Mouse (Mus musculus) hindbrain, embryonic 12.5 days (tissue): ENCODE measurements at regions not wholly inside any gene's neighbourhood (a gene's known extent, or its start where the extent isn't known, plus 50 kb on each side); places are given as distances from the start of the nearest gene placed in this dataset.

ENCODE experiments used
- ATAC-seq: fragments of 200-750 bp; cut with Nextera tagmentation; 2 replicates; pipeline ENCODE4 v1.8.0; 2017; ENCODE audit warnings: moderate TSS enrichment; ENCODE audit not compliant: low FRiP score
- H3K27ac ChIP-seq: fragments of 300-500 bp; sonication (generic); 2 replicates; pipeline ENCODE4 v1.5.1; 2016; ENCODE audit warnings: mild to moderate bottlenecking
- H3K27me3 ChIP-seq: fragments of 300-500 bp; sonication (generic); 2 replicates; pipeline ENCODE4 v1.6.1; 2016; ENCODE audit warnings: mild to moderate bottlenecking
- H3K36me3 ChIP-seq: fragments of 300-500 bp; sonication (generic); 2 replicates; pipeline ENCODE4 v1.6.1; 2016; ENCODE audit warnings: mild to moderate bottlenecking
- H3K4me1 ChIP-seq: fragments of 300-500 bp; sonication (generic); 2 replicates; pipeline ENCODE4 v1.6.1; 2016
- H3K4me2 ChIP-seq: fragments of 300-500 bp; sonication (generic); replicated peaks from 2 replicates; pipeline ENCODE4 v1.6.1; 2016; ENCODE audit warnings: mild to moderate bottlenecking
- H3K4me3 ChIP-seq: fragments of 300-500 bp; sonication (generic); 2 replicates; pipeline ENCODE4 v1.5.1; 2016; ENCODE audit warnings: mild to moderate bottlenecking
- H3K9ac ChIP-seq: fragments of 300-500 bp; sonication (generic); 2 replicates; pipeline ENCODE4 v1.6.1; 2016; ENCODE audit warnings: mild to moderate bottlenecking, moderate library complexity
- H3K9me3 ChIP-seq: fragments of 300-500 bp; sonication (generic); replicated peaks from 2 replicates; pipeline ENCODE4 v1.6.1; 2016; ENCODE audit warnings: mild to moderate bottlenecking
- WGBS: fragments of 180-500 bp; shearing (Covaris S2); methylation state at CpG from one replicate; pipeline ENCODE4 v1.1.7; 2016; 5-methylcytosine and 5-hydroxymethylcytosine counted together

DNA sequence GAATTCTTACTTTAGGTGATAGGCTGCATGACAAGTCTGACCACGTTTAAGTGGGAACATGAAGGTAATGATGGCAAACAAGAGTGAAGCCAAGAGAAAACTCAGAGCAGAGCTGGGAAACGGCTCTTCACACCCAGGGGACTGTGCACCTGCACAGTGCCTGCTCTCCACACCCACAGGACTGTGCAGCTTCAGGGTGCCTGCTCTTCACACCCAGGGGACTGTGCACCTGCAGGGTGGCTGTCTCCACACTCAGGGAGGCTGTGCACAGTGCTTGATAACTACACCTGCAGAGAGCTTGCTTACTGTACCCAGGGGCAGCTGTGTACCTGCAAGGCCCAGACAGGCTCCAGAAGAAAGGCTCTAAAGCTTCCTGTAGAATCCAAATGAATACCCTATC, 133.5 kb upstream of the Irx6 start:
- Histone ChIP-seq H3K4me2 (no peak overlapping the region), H3K4me3 (no peak overlapping the region), H3K27me3 (peaks cover 2% of the 10 kb centered on the region), H3K27ac (no peak overlapping the region), H3K36me3 (no peaks in the 10 kb centered on the region), H3K9ac (no peak overlapping the region), H3K9me3 (0 out of 2 replicates have a peak, but pooled peaks cover 5% of the 10 kb centered on the region), H3K4me1 (peaks cover 7% of the 10 kb centered on the region; the same call in 1 of the 2 replicates)
- no peak for ATAC-seq
- 61% methylated on average over 2 of the region's 2 CpGs for WGBS

DNA sequence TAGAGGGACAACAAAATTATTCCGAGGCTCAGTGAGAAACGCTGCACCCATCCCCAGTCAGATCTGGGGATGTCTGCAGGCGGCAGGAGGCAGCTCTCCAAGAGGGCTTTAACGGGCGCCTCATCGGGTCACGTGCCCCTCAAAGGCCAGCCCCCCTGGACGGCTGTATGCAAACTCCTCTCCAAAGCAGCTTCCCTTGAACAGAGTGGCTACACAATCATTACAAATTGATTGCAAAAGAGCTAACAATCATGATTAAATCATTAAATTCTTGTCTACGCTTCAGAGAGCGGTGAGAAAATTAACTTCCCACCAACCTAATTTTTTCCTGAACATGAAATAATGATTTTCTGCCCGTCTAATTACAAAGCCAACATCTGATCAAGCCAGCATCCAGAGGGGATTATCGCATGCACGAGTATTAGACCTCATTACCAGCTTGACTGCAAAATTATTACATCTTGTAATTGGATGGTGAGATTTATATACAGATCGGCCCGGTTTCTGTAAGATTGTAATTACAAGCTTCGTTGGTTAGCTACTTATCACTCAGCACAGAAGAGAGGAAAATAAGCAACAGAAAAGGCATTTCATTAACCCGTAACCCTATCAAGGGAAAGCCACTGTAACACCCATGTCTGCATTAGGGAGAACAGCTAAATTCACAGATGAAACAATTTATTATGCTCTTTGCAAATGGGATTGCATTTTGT, 128.6 kb upstream of the Irx6 start:
- 31% methylated on average over 17 of the region's 17 CpGs for WGBS
- peak; percentile 91 for ATAC-seq
- Histone ChIP-seq H3K27me3 (peaks cover 6% of the 10 kb centered on the region; the same call in 1 of the 2 replicates), H3K4me2 (0 out of 2 replicates have a peak overlapping the region, but pooled peaks have one; percentile 0), H3K27ac (no peak overlapping the region), H3K4me1 (peaks cover 7% of the 10 kb centered on the region; the same call in 1 of the 2 replicates), H3K9me3 (0 out of 2 replicates have a peak, but pooled peaks cover 5% of the 10 kb centered on the region), H3K4me3 (no peak overlapping the region), H3K36me3 (no peaks in the 10 kb centered on the region), H3K9ac (no peak overlapping the region)

DNA sequence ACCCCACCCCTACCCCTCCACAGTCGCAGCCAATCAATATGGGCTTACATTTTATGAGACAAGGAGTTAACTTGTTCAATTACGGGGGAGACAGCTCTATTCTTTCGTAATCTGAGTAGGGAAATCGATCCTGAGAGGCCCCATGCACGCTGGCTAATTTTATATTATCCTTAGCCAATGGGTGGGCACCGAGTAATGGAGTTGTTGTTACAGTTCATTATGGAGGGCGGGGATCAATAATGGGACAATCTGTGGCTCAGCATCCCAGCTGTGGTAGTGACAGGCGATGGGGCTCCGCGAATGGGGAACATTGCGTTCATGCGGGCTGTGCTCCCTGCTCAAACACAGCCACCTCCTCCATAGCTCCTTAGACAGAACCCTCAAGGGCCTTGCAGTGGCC, 118.9 kb upstream of the Irx6 start:
- 0 out of 2 replicates have a peak, but pooled peaks cover 3% of the 10 kb centered on the region for H3K27me3 ChIP-seq
- no peak overlapping the region for H3K9ac ChIP-seq
- H3K27ac ChIP-seq: peak overlapping the region; percentile 77
- H3K4me2 ChIP-seq: no peak overlapping the region
- H3K4me1 ChIP-seq: peaks cover 9% of the 10 kb centered on the region
- H3K36me3 ChIP-seq: no peaks in the 10 kb centered on the region
- H3K9me3 ChIP-seq: no peaks in the 10 kb centered on the region
- 46% methylated on average over 12 of the region's 12 CpGs for WGBS
- ATAC-seq: peak; percentile 71
- H3K4me3 ChIP-seq: no peak overlapping the region

DNA sequence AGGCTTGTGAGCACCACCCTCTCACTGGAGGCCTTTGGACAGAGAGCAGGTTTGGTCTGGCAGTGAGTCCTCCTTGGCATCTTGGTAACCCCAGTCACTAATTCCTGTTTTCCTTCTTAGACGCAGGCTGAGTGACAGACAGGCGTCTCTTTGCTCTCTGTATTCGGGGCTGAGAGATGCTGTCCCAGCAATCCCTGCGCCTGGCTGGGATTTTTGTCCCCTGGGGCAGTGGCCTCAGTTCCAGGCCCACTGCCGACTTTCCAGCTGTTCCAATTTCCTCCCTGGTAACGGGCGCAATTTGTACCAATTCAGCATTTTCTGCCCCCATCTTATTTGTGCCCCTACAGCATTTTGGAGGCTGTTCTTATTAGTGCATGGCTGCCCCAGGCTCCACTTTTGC, 118.5 kb upstream of the Irx6 start:
- peak; percentile 60; the same call in 1 of the 2 replicates for ATAC-seq
- H3K27ac ChIP-seq: peak overlapping the region; percentile 77

DNA sequence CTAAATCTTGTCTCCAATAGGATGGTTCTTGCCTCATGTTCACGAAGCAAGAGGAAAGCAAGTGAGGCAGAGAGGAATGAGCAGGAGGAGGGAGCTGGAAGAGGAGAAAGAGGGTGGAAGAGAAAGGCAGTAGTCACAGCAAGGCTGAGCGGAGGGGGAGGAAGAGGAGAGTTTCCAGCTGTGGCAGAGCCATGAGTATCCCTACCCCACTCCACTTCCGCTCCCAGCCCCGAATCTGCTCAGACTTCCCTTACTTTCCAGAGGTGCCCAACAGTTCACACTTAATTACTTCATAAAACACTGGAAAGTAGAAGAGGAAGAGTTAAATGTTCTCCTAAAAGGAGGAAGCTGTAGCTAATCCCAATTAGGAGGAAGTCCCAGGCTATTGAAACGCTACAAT, 111.6 kb upstream of the Irx6 start:
- Histone ChIP-seq H3K4me2 (no peak overlapping the region), H3K36me3 (no peaks in the 10 kb centered on the region), H3K9ac (no peak overlapping the region), H3K27me3 (no peaks in the 10 kb centered on the region), H3K9me3 (no peaks in the 10 kb centered on the region), H3K4me3 (no peak overlapping the region), H3K27ac (no peak overlapping the region), H3K4me1 (no peaks in the 10 kb centered on the region)
- no peak for ATAC-seq
- 77% methylated on average over 5 of the region's 5 CpGs for WGBS

More for the DNA sequence above, 118.5 kb upstream of the Irx6 start:
- Histone ChIP-seq H3K9me3 (no peaks in the 10 kb centered on the region), H3K36me3 (no peaks in the 10 kb centered on the region), H3K4me3 (no peak overlapping the region), H3K4me2 (no peak overlapping the region), H3K27me3 (0 out of 2 replicates have a peak, but pooled peaks cover 3% of the 10 kb centered on the region), H3K9ac (no peak overlapping the region), H3K4me1 (peaks cover 9% of the 10 kb centered on the region)
- 52% methylated on average over 7 of the region's 7 CpGs for WGBS

DNA sequence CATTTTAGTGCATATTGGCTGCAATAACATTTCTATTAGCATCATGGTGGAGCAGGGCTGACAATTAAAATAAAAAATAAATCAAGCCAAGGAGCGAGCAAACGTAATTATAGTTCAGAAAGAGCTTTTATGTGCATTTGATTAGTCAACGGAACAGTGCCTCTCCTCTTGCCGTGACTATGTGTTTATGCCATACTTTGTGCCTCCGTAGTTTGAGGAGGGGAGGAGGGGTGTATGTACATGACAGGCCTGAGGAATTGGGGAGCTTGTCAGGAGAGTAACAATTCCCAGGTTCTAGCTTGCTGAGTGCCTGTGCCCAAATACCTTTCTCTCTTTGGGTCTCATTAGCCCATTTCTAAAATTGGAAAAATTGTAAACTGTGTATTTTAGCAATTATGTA, 111.1 kb upstream of the Irx6 start:
- no peak overlapping the region for H3K9ac ChIP-seq
- no peaks in the 10 kb centered on the region for H3K27me3 ChIP-seq
- no peak overlapping the region for H3K27ac ChIP-seq
- H3K4me2 ChIP-seq: no peak overlapping the region
- WGBS: 79% methylated on average over 5 of the region's 5 CpGs
- no peaks in the 10 kb centered on the region for H3K36me3 ChIP-seq
- H3K9me3 ChIP-seq: no peaks in the 10 kb centered on the region
- no peaks in the 10 kb centered on the region for H3K4me1 ChIP-seq
- H3K4me3 ChIP-seq: no peak overlapping the region
- ATAC-seq: no peak

DNA sequence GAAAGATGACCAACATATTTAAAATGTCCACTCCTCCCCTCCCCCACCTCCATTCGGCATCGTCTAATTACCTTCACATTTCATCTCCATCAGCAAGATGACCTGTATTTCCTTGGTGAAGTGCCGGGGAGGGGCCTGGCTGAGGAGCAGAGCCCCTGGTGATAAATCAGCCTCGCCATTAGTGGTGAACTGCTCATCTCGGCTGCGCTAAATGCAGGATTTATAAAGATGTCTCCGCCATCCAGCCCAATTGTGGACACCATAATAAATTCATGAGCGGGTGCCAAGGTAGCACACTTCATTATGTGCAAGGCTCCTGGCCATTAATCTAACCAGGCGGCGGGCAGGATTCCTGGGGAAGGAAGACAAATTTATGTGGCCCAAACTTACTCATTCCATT, 104.4 kb upstream of the Irx6 start:
- 62% methylated on average over 10 of the region's 10 CpGs for WGBS
- H3K9ac ChIP-seq: no peak overlapping the region
- no peaks in the 10 kb centered on the region for H3K27me3 ChIP-seq
- H3K4me1 ChIP-seq: no peaks in the 10 kb centered on the region
- peak; percentile 32; the same call in 1 of the 2 replicates for ATAC-seq
- H3K36me3 ChIP-seq: no peaks in the 10 kb centered on the region
- H3K27ac ChIP-seq: no peak overlapping the region
- no peaks in the 10 kb centered on the region for H3K9me3 ChIP-seq
- no peak overlapping the region for H3K4me2 ChIP-seq
- H3K4me3 ChIP-seq: no peak overlapping the region

DNA sequence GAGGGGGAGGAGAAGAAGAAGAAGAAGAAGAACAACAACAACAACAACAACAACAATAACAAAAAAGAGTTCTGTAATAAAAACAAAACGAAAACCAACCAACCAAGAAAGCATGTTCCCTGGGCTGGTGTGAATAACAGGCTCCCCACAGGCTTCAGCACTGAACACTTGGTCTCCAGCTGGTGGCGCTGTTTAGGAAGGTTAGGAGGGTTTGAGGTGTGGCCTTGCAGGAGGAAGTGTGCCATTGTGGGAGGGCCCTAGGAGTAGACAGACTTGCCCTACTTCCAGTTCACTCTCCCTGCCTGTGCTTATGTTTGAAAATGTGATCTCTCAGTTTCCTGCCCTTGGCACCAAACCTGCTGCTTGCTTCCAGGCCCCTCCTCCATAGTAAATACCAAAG, 94.6 kb upstream of the Irx6 start:
- H3K9me3 ChIP-seq: no peaks in the 10 kb centered on the region
- H3K9ac ChIP-seq: no peak overlapping the region
- 70% methylated on average over 2 of the region's 2 CpGs for WGBS
- no peak for ATAC-seq
- H3K27ac ChIP-seq: no peak overlapping the region
- no peaks in the 10 kb centered on the region for H3K4me1 ChIP-seq
- H3K27me3 ChIP-seq: no peaks in the 10 kb centered on the region
- no peak overlapping the region for H3K4me2 ChIP-seq
- H3K4me3 ChIP-seq: no peak overlapping the region
- no peaks in the 10 kb centered on the region for H3K36me3 ChIP-seq

DNA sequence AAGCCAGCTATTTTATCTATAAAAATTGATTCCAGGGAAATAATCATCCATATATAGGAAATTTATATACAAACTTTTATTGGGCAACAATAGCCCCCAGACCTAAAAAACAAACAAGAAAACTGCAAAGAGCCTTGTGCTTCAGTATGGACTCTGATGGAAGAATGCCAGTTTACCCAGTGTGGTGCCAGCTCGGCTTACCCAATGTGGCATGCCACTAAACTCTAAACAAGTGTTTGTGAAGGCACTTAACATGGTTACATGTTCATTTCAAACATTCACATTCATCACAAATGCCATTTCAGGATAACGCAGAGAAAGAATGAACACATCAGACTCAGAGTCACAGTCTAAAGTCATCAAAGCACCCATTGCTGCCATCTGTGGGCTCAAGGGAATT, 93.0 kb upstream of the Irx6 start:
- Histone ChIP-seq H3K9ac (no peak overlapping the region), H3K27me3 (no peaks in the 10 kb centered on the region), H3K4me1 (no peaks in the 10 kb centered on the region), H3K9me3 (no peaks in the 10 kb centered on the region), H3K4me2 (no peak overlapping the region), H3K36me3 (no peaks in the 10 kb centered on the region), H3K27ac (no peak overlapping the region), H3K4me3 (no peak overlapping the region)
- 86% methylated on average over 2 of the region's 2 CpGs for WGBS
- ATAC-seq: no peak

DNA sequence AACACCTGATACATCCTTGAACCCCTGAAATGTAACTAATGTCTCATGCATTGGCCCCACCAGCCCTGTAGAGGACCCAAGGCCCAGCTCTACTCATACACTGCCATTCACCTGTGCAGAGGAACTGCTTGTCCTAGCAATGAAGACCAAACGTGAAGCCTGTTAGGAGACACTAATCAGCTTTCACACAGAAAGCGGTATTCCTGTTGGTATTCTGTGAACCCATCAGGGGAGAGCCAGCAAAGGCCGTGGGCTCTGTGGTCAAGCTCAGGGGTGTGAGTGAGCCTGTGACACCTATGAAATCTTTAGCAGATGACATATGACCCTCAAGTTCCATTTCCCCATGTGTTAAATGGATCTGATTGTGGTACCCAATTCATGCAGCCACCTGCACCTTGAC, 73.3 kb upstream of the Irx6 start:
- ATAC-seq: no peak
- WGBS: 94% methylated on average over 3 of the region's 3 CpGs
- no peaks in the 10 kb centered on the region for H3K9me3 ChIP-seq
- no peak overlapping the region for H3K4me3 ChIP-seq
- no peaks in the 10 kb centered on the region for H3K4me1 ChIP-seq
- H3K36me3 ChIP-seq: no peaks in the 10 kb centered on the region
- no peak overlapping the region for H3K9ac ChIP-seq
- no peak overlapping the region for H3K4me2 ChIP-seq
- no peaks in the 10 kb centered on the region for H3K27me3 ChIP-seq
- H3K27ac ChIP-seq: no peak overlapping the region

DNA sequence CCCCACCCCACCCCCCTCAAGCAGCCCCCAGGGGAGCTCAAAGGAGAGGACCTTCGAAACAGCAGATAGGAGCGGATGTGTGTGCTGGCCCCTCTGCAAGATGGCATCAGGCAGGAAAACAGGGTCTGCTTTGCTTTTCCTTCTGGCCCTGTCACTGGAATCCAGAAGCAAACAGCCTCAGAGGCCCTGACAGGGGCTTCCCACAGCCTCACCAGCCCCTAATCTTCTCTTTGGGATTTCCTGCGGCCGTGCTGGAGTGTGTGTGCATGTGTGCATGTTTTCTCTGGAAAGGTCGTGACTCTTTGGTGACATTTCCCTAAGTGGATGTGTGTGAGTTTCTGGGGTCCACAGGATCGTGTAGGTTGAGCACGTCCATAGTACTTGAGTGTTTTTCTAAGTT, 71.1 kb upstream of the Irx6 start:
- no peaks in the 10 kb centered on the region for H3K36me3 ChIP-seq
- no peak overlapping the region for H3K4me3 ChIP-seq
- H3K9me3 ChIP-seq: no peaks in the 10 kb centered on the region
- H3K9ac ChIP-seq: no peak overlapping the region
- WGBS: 61% methylated on average over 7 of the region's 7 CpGs
- no peak for ATAC-seq
- H3K27ac ChIP-seq: no peak overlapping the region
- no peaks in the 10 kb centered on the region for H3K27me3 ChIP-seq
- H3K4me2 ChIP-seq: no peak overlapping the region
- no peaks in the 10 kb centered on the region for H3K4me1 ChIP-seq

DNA sequence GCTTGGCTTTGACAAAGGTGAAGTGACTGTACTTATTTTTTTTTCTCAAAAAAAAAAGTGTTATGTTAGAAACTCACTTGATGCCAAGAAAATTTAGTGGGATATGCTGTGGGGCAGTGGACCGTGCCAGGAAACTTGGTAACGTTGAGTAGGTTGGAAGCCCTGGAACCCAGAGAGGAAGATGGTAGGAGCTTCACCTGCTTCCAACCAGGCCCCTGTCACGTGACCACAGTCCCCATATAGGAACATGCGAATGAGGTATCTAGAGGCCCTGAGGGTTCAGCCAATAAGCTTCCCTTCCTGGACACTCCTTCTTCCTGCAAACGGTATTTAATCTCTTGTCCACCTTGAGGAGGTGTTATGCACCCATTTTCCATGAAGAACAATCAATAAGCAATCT, 68.5 kb upstream of the Irx6 start:
- 84% methylated on average over 5 of the region's 5 CpGs for WGBS
- no peak overlapping the region for H3K4me2 ChIP-seq
- peaks cover 6% of the 10 kb centered on the region; the same call in 1 of the 2 replicates for H3K4me1 ChIP-seq
- no peak overlapping the region for H3K9ac ChIP-seq
- H3K36me3 ChIP-seq: no peaks in the 10 kb centered on the region
- no peak for ATAC-seq
- H3K27me3 ChIP-seq: no peaks in the 10 kb centered on the region
- no peak overlapping the region for H3K27ac ChIP-seq
- H3K4me3 ChIP-seq: no peak overlapping the region
- H3K9me3 ChIP-seq: no peaks in the 10 kb centered on the region

DNA sequence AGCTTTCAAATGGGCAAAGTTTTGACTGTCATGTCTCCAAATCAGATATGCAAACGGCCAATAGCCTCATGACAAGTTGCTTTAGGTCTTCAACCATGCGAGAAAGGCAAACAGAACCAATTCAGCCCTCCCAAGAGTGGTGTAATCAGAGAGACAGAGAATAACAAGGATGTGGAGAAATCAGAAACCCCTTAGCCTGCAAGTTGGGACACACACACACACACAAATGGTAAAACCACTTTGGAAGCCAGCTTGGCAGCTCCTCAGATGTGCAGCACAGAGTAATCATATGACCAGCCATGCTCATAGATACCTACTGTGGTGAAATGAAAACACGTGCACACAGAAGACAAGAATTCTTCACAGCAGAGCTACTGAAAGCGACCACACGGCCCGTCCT, 66.5 kb upstream of the Irx6 start:
- no peaks in the 10 kb centered on the region for H3K36me3 ChIP-seq
- H3K27me3 ChIP-seq: 0 out of 2 replicates have a peak, but pooled peaks cover 3% of the 10 kb centered on the region
- WGBS: 82% methylated on average over 6 of the region's 6 CpGs
- H3K9me3 ChIP-seq: no peaks in the 10 kb centered on the region
- H3K4me2 ChIP-seq: no peak overlapping the region
- ATAC-seq: no peak
- H3K4me1 ChIP-seq: peaks cover 6% of the 10 kb centered on the region; the same call in 1 of the 2 replicates
- H3K4me3 ChIP-seq: no peak overlapping the region
- no peak overlapping the region for H3K27ac ChIP-seq
- no peak overlapping the region for H3K9ac ChIP-seq
